Mouse (Mus musculus) adipose tissue, adult 10 weeks (tissue): ENCODE measurements around the gene Smarca4. TPM values are rescaled to one million over a fixed set of nuclear protein-coding genes. Genes with fewer than 3 reads are reported as not detected.

Experiments used
- polyA plus RNA-seq: library from polyadenylated mRNA; stranded (reverse); fragments of 350-450 nt; fragmentation: Illumina TruSeq; extraction: RNeasy Lipid Tissue Mini Kit (QIAGEN cat#74804); gene quantifications from one replicate; pipeline ENCODE4 v1.2.3, GENCODE M21; 2014; ENCODE audit warnings: low read depth, low replicate concordance

The Smarca4 gene
- 40.6 TPM for polyA plus RNA-seq

GRCm38 (mm10) chr9:21615617-21616231 lies at the start of gene Smarca4:
TSS of gene Smarca4 (plus strand) at chr9:21616169.

GRCm38 (mm10) chr9:21592703-21593121 lies 23.3 kb upstream of the Smarca4 start, which contains the start of the genes Timm29 and Yipf2:
TSS of gene Timm29 (plus strand) at chr9:21592722.
TSS of gene Yipf2 (minus strand) at chr9:21592828.

GRCm38 (mm10) chr9:21723377-21724146 lies 107.6 kb downstream of the Smarca4 start, which contains the start of gene Ldlr:
TSS of gene Ldlr (plus strand) at chr9:21723483.

Other genes starting within 250 kb of the Smarca4 start
- 44.6 TPM for gene Ilf3, start 248.3 kb upstream of the Smarca4 start, polyA plus RNA-seq
- 10.2 TPM for gene Qtrt1, start 204.3 kb upstream of the Smarca4 start, polyA plus RNA-seq
- 77.4 TPM for gene Dnm2, start 191.3 kb upstream of the Smarca4 start, polyA plus RNA-seq
- gene Tmed1, start 105.9 kb upstream of the Smarca4 start, polyA plus RNA-seq: 25.3 TPM
- 5.3 TPM for gene AB124611, start 90.0 kb upstream of the Smarca4 start, polyA plus RNA-seq
- gene Carm1, start 69.3 kb upstream of the Smarca4 start, polyA plus RNA-seq: 34.6 TPM
- 34.9 TPM for gene Timm29, start 23.4 kb upstream of the Smarca4 start, polyA plus RNA-seq
- gene Yipf2, start 23.3 kb upstream of the Smarca4 start, polyA plus RNA-seq: 67.9 TPM
- gene Ldlr, start 107.3 kb downstream of the Smarca4 start, polyA plus RNA-seq: 20.8 TPM
- 2.0 TPM for gene Spc24, start 144.1 kb downstream of the Smarca4 start, polyA plus RNA-seq
- gene Kank2, start 182.6 kb downstream of the Smarca4 start, polyA plus RNA-seq: 19.9 TPM
- gene Angptl8, start 219.3 kb downstream of the Smarca4 start, polyA plus RNA-seq: 3.0 TPM
- 30.9 TPM for gene Dock6, start 236.5 kb downstream of the Smarca4 start, polyA plus RNA-seq